Comparison of ENCODE assay signal across 8 mouse cellular contexts in genomic region chr4:129455265-129455664, GRCm38 (mm10). TPM values are rescaled to one million over a fixed set of nuclear protein-coding genes. Genes with fewer than 3 reads are reported as not detected.
A peak's percentile ranks its signal among the peaks of the same experiment; 100 is the strongest.
DNase-seq lines count a peak whose midpoint lies in the region; ATAC-seq and TF ChIP-seq lines count a peak whose summit lies in the region.

No protein-coding gene starts in this region.

- TF ChIP-seq CTCF in forebrain, postnatal 0 days (IDR thresholded peaks at IDR 0.05; ENCODE audit: low read depth): peak; percentile 98
- TF ChIP-seq CTCF in layer of hippocampus, adult 2 months (conservative IDR thresholded peaks at IDR 0.05): peak; percentile 98
- peak; percentile 41; the same call in 1 of the 2 replicates for TF ChIP-seq CTCF in lung, adult 2 months (IDR thresholded peaks at IDR 0.05; ENCODE audit: insufficient read depth, low read length)

- DNase-seq in MEL-GATA-1-ER (ENCODE audit: extremely low read depth, low read depth): peak; percentile 62
- DNase-seq in cerebellum, adult 11 months: peak; percentile 66
- DNase-seq in forebrain, postnatal 0 days: peak; percentile 91
- DNase-seq in layer of hippocampus, adult 2 months (ENCODE audit: low spot score in 2 of 2): peak; percentile 73 to 79
- peak; percentile 54 for DNase-seq in lung, adult 2 months
- DNase-seq in thymus, postnatal 25 days: peak; percentile 57

- H3K4me1 ChIP-seq in forebrain, postnatal 0 days (ENCODE audit: insufficient read depth): no peaks in the 10 kb centered on the region
- no peaks in the 10 kb centered on the region; the same call in 1 of the 2 replicates for H3K4me1 ChIP-seq in lung, adult 2 months (ENCODE audit: control insufficient read depth, insufficient read depth, low read length)
- no peaks in the 10 kb centered on the region for H3K4me1 ChIP-seq in neural tube, embryonic 15.5 days

- no peaks in the 10 kb centered on the region for H3K27me3 ChIP-seq in forebrain, postnatal 0 days (ENCODE audit: insufficient read depth, low read length)
- H3K27me3 ChIP-seq in neural tube, embryonic 15.5 days (replicated peaks): no peaks in the 10 kb centered on the region

- no peak for TF ChIP-seq POLR2A in lung, adult 2 months (IDR thresholded peaks at IDR 0.05; ENCODE audit: borderline replicate concordance, extremely low read depth, low read depth, low read length)

- 0% methylated on average over 5 of the region's 5 CpGs for WGBS in forebrain, postnatal 0 days
- WGBS in lung, adult 2 months: 3% methylated on average over 5 of the region's 5 CpGs
- 4% methylated on average over 5 of the region's 5 CpGs for WGBS in neural tube, embryonic 15.5 days

- no peaks in the 10 kb centered on the region for H3K36me3 ChIP-seq in forebrain, postnatal 0 days (ENCODE audit: insufficient read depth)
- H3K36me3 ChIP-seq in neural tube, embryonic 15.5 days: no peaks in the 10 kb centered on the region

- ATAC-seq in forebrain, postnatal 0 days: peak; percentile 84
- ATAC-seq in hematopoietic stem cell, adult 5-6 weeks (replicated peaks in 1 of 2; ENCODE audit: insufficient read depth in 1 of 2, low FRiP score in 2 of 2, low TSS enrichment in 1 of 2, low read depth in 1 of 2, poor library complexity in 2 of 2, severe bottlenecking in 2 of 2): peak; percentile 86 to 94
- ATAC-seq in neural tube, embryonic 15.5 days (ENCODE audit: low FRiP score): peak; percentile 72

- H3K4me2 ChIP-seq in forebrain, postnatal 0 days (ENCODE audit: low read depth): no peak overlapping the region
- no peak overlapping the region for H3K4me2 ChIP-seq in neural tube, embryonic 15.5 days

- H3K4me3 ChIP-seq in forebrain, postnatal 0 days (ENCODE audit: low read depth, low read length): no peak overlapping the region
- no peak overlapping the region for H3K4me3 ChIP-seq in layer of hippocampus, adult 2 months
- H3K4me3 ChIP-seq in lung, adult 2 months (replicated peaks; ENCODE audit: extremely low read depth, low read depth, low read length): no peak overlapping the region
- no peak overlapping the region for H3K4me3 ChIP-seq in neural tube, embryonic 15.5 days (replicated peaks)

- no peaks in the 10 kb centered on the region for H3K9me3 ChIP-seq in forebrain, postnatal 0 days (ENCODE audit: low read length)
- no peaks in the 10 kb centered on the region for H3K9me3 ChIP-seq in neural tube, embryonic 15.5 days (replicated peaks)

- H3K9ac ChIP-seq in forebrain, postnatal 0 days: no peak overlapping the region
- H3K9ac ChIP-seq in neural tube, embryonic 15.5 days (replicated peaks): no peak overlapping the region

- no peak overlapping the region for H3K27ac ChIP-seq in forebrain, postnatal 0 days (ENCODE audit: low read depth, low read length)
- no peak overlapping the region for H3K27ac ChIP-seq in layer of hippocampus, adult 2 months
- H3K27ac ChIP-seq in neural tube, embryonic 15.5 days (replicated peaks): no peak overlapping the region

RNA-seq across cellular contexts. Expression of gene Bsdc1, which starts 6.1 kb away (rescaled TPM):
- 57.0 and 61.6 TPM in 2 replicates for total RNA-seq in forebrain, postnatal 0 days (2014; rRNA removed)
- 25.6 and 28.4 TPM in 2 replicates for polyA plus RNA-seq in forebrain, postnatal 0 days (2015; fragmentation: Nextera tagmentation; extraction: Ambion mirVana)
- total RNA-seq in hematopoietic stem cell, adult 5-6 weeks (2017): 36.2 and 41.3 TPM in 2 replicates
- 10 to 100 TPM; 56.2 to 62.7 TPM for total RNA-seq in layer of hippocampus, adult 2 months (2021)
- 18.9 and 28.4 TPM in 2 replicates for polyA plus RNA-seq in lung, adult 2 months (2012; rRNA removed)
- polyA plus RNA-seq in neural tube, embryonic 15.5 days (2015; fragmentation: Nextera tagmentation; extraction: Ambion mirVana): 32.7 and 34.0 TPM in 2 replicates

RNA-seq across cellular contexts. Expression of gene Zbtb8b, which starts 14.6 kb away (rescaled TPM):
- 7.0 and 10.5 TPM in 2 replicates for total RNA-seq in forebrain, postnatal 0 days (2014; rRNA removed)
- 6.0 and 9.2 TPM in 2 replicates for polyA plus RNA-seq in forebrain, postnatal 0 days (2015; fragmentation: Nextera tagmentation; extraction: Ambion mirVana)
- total RNA-seq in hematopoietic stem cell, adult 5-6 weeks (2017): not detected in 2 replicates
- 1 to 10 TPM; 3.9 to 4.0 TPM for total RNA-seq in layer of hippocampus, adult 2 months (2021)
- 0.12 and 0.14 TPM in 2 replicates for polyA plus RNA-seq in lung, adult 2 months (2012; rRNA removed)
- 14.2 and 15.8 TPM in 2 replicates for polyA plus RNA-seq in neural tube, embryonic 15.5 days (2015; fragmentation: Nextera tagmentation; extraction: Ambion mirVana)

RNA-seq across cellular contexts. Expression of gene Tssk3, which starts 35.6 kb away (rescaled TPM):
- total RNA-seq in forebrain, postnatal 0 days (2014; rRNA removed): 0.24 and 0.46 TPM in 2 replicates
- polyA plus RNA-seq in forebrain, postnatal 0 days (2015; fragmentation: Nextera tagmentation; extraction: Ambion mirVana): 0.62 and 0.98 TPM in 2 replicates
- not detected in 2 replicates for total RNA-seq in hematopoietic stem cell, adult 5-6 weeks (2017)
- under 1 TPM in 1 of 2 experiments, not detected in 1; 0.38 TPM for total RNA-seq in layer of hippocampus, adult 2 months (2021)
- polyA plus RNA-seq in lung, adult 2 months (2012; rRNA removed): 0.12 TPM in 1 of 2 replicates, not detected in the other
- 0.19 and 0.27 TPM in 2 replicates for polyA plus RNA-seq in neural tube, embryonic 15.5 days (2015; fragmentation: Nextera tagmentation; extraction: Ambion mirVana)

RNA-seq across cellular contexts. Expression of gene Fam229a, which starts 35.7 kb away (rescaled TPM):
- 1.8 TPM in 1 of 2 replicates, not detected in the other for total RNA-seq in forebrain, postnatal 0 days (2014; rRNA removed)
- 1.7 and 2.6 TPM in 2 replicates for polyA plus RNA-seq in forebrain, postnatal 0 days (2015; fragmentation: Nextera tagmentation; extraction: Ambion mirVana)
- total RNA-seq in hematopoietic stem cell, adult 5-6 weeks (2017): not detected in 2 replicates
- total RNA-seq in layer of hippocampus, adult 2 months (2021): not detected
- 0.80 and 1.1 TPM in 2 replicates for polyA plus RNA-seq in lung, adult 2 months (2012; rRNA removed)
- 0.38 and 0.93 TPM in 2 replicates for polyA plus RNA-seq in neural tube, embryonic 15.5 days (2015; fragmentation: Nextera tagmentation; extraction: Ambion mirVana)

RNA-seq across cellular contexts. Expression of gene Marcksl1, which starts 58.1 kb away (rescaled TPM):
- total RNA-seq in forebrain, postnatal 0 days (2014; rRNA removed): 1,946 and 1,960 TPM in 2 replicates
- polyA plus RNA-seq in forebrain, postnatal 0 days (2015; fragmentation: Nextera tagmentation; extraction: Ambion mirVana): 2,276 and 2,298 TPM in 2 replicates
- total RNA-seq in hematopoietic stem cell, adult 5-6 weeks (2017): 159 and 228 TPM in 2 replicates
- 100 to 1,000 TPM in 1 of 2 experiments, 10 to 100 TPM in 1; 94.6 to 103 TPM for total RNA-seq in layer of hippocampus, adult 2 months (2021)
- polyA plus RNA-seq in lung, adult 2 months (2012; rRNA removed): 16.6 and 18.6 TPM in 2 replicates
- polyA plus RNA-seq in neural tube, embryonic 15.5 days (2015; fragmentation: Nextera tagmentation; extraction: Ambion mirVana): 1,442 and 1,675 TPM in 2 replicates

Comparison
In these comparisons a context has a peak if more than half of its experiments do, and no peak if none do; other contexts are left out.
1. CTCF ChIP-seq: peak in every context shown above with its lines; median percentile 98 in forebrain, postnatal 0 days; 98 in layer of hippocampus, adult 2 months; 41 in lung, adult 2 months.